Mouse (Mus musculus) CH12.LX (cell line): ENCODE results near the gene Nfix. TPM values are rescaled to one million over a fixed set of nuclear protein-coding genes. Genes with fewer than 3 reads are reported as not detected.

Experiments
- DNase-seq: peaks from one replicate; pipeline ENCODE4 v3.0.0-alpha.2; 2013; ENCODE audit errors: extremely low read depth
- H3K27ac ChIP-seq: 2 replicates; pipeline ENCODE4 v1.5.1; 2012; ENCODE audit warnings: low read depth, mild to moderate bottlenecking, control low read depth, moderate library complexity; ENCODE audit not compliant: insufficient read depth
- H3K27me3 ChIP-seq: replicated peaks from 2 replicates; pipeline ENCODE3; 2012; ENCODE audit warnings: inconsistent platforms
- H3K36me3 ChIP-seq, 2 experiments: replicated peaks in 1 of 2; 2 replicates each; pipeline versions ENCODE3 to v1.6.1; 2012; ENCODE audit warnings: inconsistent platforms in 1 of 2, low read length in 1 of 2, mild to moderate bottlenecking in 1 of 2, mixed read lengths in 1 of 2, moderate library complexity in 1 of 2; ENCODE audit not compliant: control insufficient read depth in 1 of 2, insufficient read depth in 1 of 2
- H3K4me1 ChIP-seq, 2 experiments: 2 replicates each; pipeline ENCODE4 v1.6.1; 2012; ENCODE audit warnings: inconsistent platforms in 1 of 2, moderate library complexity in 1 of 2; ENCODE audit not compliant: insufficient read depth in 2 of 2, control insufficient read depth in 1 of 2
- H3K4me2 ChIP-seq: 2 replicates; pipeline ENCODE4 v1.6.1; 2012; ENCODE audit warnings: low read depth, mild to moderate bottlenecking, control low read depth; ENCODE audit not compliant: poor library complexity, insufficient read depth, severe bottlenecking
- H3K4me3 ChIP-seq, 3 experiments: fragments of 150-350 bp in 1 of 3; sonication (generic) in 1 of 3; replicated peaks in 1 of 3; 2 replicates each; pipeline versions ENCODE3 to v1.5.1; 2011 to 2012; ENCODE audit warnings: low read depth in 2 of 3, low read length in 2 of 3, mild to moderate bottlenecking in 2 of 3, moderate library complexity in 2 of 3, control low read depth in 1 of 3, improper control_type of control experiment in 1 of 3, inconsistent platforms in 1 of 3, mixed read lengths in 1 of 3; ENCODE audit not compliant: poor library complexity in 1 of 3
- H3K79me2 ChIP-seq: replicated peaks from 2 replicates; pipeline ENCODE4 v1.6.1; 2012; ENCODE audit warnings: mild to moderate bottlenecking, moderate library complexity; ENCODE audit not compliant: control insufficient read depth, poor library complexity, insufficient read depth, severe bottlenecking; ENCODE audit errors: extremely low read depth
- H3K9ac ChIP-seq: 2 replicates; pipeline ENCODE4 v1.6.1; 2012; ENCODE audit warnings: low read depth, mild to moderate bottlenecking, control low read depth, moderate library complexity; ENCODE audit not compliant: insufficient read depth
- H3K9me3 ChIP-seq: replicated peaks from 2 replicates; pipeline ENCODE3; 2012; ENCODE audit warnings: low read length, inconsistent platforms, mixed read lengths
- CHD1 ChIP-seq: IDR thresholded peaks from 2 replicates; pipeline ENCODE4 v1.6.1; 2012; ENCODE audit warnings: low read depth, low read length, improper control_type of control experiment, inconsistent platforms
- CHD2 ChIP-seq: IDR thresholded peaks from 2 replicates; pipeline ENCODE4 v1.6.1; 2011; ENCODE audit warnings: low read length, improper control_type of control experiment
- EP300 ChIP-seq: IDR thresholded peaks from 2 replicates; pipeline ENCODE4 v1.6.1; 2011; ENCODE audit warnings: low read length, improper control_type of control experiment
- ETS1 ChIP-seq: conservative IDR thresholded peaks from 2 replicates; pipeline ENCODE4 v1.6.1; 2012; ENCODE audit warnings: low read depth, mild to moderate bottlenecking, inconsistent platforms, low read length, improper control_type of control experiment, moderate library complexity
- HCFC1 ChIP-seq: IDR thresholded peaks from 2 replicates; pipeline ENCODE4 v1.6.1; 2012; ENCODE audit warnings: low read depth, mild to moderate bottlenecking, inconsistent platforms, low read length, improper control_type of control experiment
- MAFK ChIP-seq: IDR thresholded peaks from 2 replicates; pipeline ENCODE4 v1.6.1; 2011; ENCODE audit warnings: low read length, improper control_type of control experiment; ENCODE audit not compliant: insufficient replicate concordance
- MYC ChIP-seq: IDR thresholded peaks from 2 replicates; pipeline ENCODE4 v1.6.1; 2011; ENCODE audit warnings: low read depth, mild to moderate bottlenecking, improper control_type of control experiment, low read length
- NELFE ChIP-seq: IDR thresholded peaks from 2 replicates; pipeline ENCODE4 v1.6.1; 2011; ENCODE audit warnings: low read depth, low read length, improper control_type of control experiment
- NRF1 ChIP-seq: IDR thresholded peaks from 2 replicates; pipeline ENCODE4 v1.6.1; 2014; ENCODE audit warnings: low read depth, mild to moderate bottlenecking, inconsistent platforms, low read length, improper control_type of control experiment, moderate library complexity
- RAD21 ChIP-seq: IDR thresholded peaks from 2 replicates; pipeline ENCODE4 v1.6.1; 2011; ENCODE audit warnings: low read depth, mild to moderate bottlenecking, low read length, improper control_type of control experiment, moderate library complexity
- SIN3A ChIP-seq: IDR thresholded peaks from 2 replicates; pipeline ENCODE4 v1.6.1; 2012; ENCODE audit warnings: low read length, improper control_type of control experiment, inconsistent platforms
- TCF12 ChIP-seq: IDR thresholded peaks from 2 replicates; pipeline ENCODE4 v1.6.1; 2014; ENCODE audit warnings: low read depth, mild to moderate bottlenecking, inconsistent platforms, low read length, improper control_type of control experiment
- UBTF ChIP-seq: IDR thresholded peaks from 2 replicates; pipeline ENCODE4 v1.6.1; 2012; ENCODE audit warnings: low read depth, mild to moderate bottlenecking, inconsistent platforms, low read length, improper control_type of control experiment, moderate library complexity
- USF2 ChIP-seq: conservative IDR thresholded peaks from 2 replicates; pipeline ENCODE4 v1.6.1; 2011; ENCODE audit warnings: low read depth, low read length, improper control_type of control experiment
- ZC3H11A ChIP-seq: IDR thresholded peaks from 2 replicates; pipeline ENCODE4 v1.6.1; 2012; ENCODE audit warnings: low read depth, mild to moderate bottlenecking, inconsistent platforms, low read length, improper control_type of control experiment
- ZKSCAN1 ChIP-seq: IDR thresholded peaks from 2 replicates; pipeline ENCODE4 v1.6.1; 2012; ENCODE audit warnings: low read depth, inconsistent platforms, low read length, improper control_type of control experiment, borderline replicate concordance
- dilution Hi-C: fragments of 300-500 bp; cut with MboI; formaldehyde crosslinking; loops from 2 replicates; pipeline ENCODE4 v1.14.3; 2020; ENCODE audit warnings: low sequenced_read_pairs; ENCODE audit not compliant: extremely low pct_unique_long_range_greater_than_20kb, extremely low pct_ligation_motif_present
- in situ Hi-C: fragments of 300-500 bp; cut with MboI; formaldehyde crosslinking; loops from 3 replicates; pipeline ENCODE4 v1.14.3; 2019; ENCODE audit warnings: low sequenced_read_pairs, low pct_ligation_motif_present, low pct_unique_long_range_greater_than_20kb, mixed read lengths
- polyA plus RNA-seq: library from polyadenylated mRNA; unstranded; fragments of >175 nt; gene quantifications from 2 replicates; pipeline ENCODE4 v1.2.1, GENCODE M21; 2012; ENCODE audit warnings: low read depth; ENCODE audit not compliant: insufficient read length
- total RNA-seq, 2 experiments: library from RNA; depleted of rRNA; stranded (reverse); fragments of 300-350 nt in 1 of 2; fragments of >200 nt in 1 of 2; gene quantifications; 2 replicates each; pipeline ENCODE4 v1.2.3; 2012 to 2014

Nfix gene
- total and polyA plus RNA-seq, 3 experiments, result 0.09 to 10.5 (median 1.1) TPM

DNA sequence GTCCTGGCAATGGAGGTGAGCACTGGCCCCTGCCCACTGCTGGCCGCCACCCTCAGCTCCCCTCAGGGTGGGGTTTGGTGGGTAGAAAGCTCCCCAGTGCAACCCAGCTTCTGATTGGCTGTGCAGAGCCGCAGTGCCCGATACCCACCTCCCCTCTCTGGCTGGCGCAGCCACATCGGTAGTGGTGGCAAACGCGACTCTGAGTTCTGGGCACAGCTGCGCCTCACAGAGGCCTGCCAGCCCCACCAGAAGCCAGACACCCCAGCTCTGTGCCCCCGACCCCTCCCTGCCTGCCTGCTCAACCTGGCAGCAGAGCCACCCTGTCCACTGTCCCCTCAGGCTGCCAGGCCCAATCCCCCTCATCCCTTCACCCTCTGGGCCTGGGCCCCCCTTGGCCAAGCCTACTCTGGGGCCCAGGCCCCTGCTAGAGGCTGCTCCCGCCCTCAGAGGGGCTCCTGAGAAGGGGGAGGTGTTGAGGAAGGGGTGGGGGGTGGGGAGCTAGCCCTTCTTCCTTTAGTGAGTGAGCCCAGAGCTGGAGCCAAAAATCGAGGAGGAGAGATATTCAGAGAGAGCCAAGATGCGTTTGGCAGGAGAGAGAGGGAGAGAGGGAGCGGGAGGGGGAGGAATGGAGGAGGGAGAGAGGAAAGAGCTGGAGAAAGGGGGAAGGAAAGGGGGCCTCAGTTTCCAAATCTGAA lies 6.2 kb downstream of the Nfix start:
- H3K27me3 ChIP-seq, result peaks cover 95% of the 10 kb centered on the region
- H3K27ac ChIP-seq, result no peak overlapping the region
- no peak overlapping the region for H3K4me3 ChIP-seq
- no peak for DNase-seq
- no peaks in the 10 kb centered on the region for H3K4me1 ChIP-seq
- no peak overlapping the region for H3K9ac ChIP-seq
- H3K4me2 ChIP-seq, result no peak overlapping the region
- H3K9me3 ChIP-seq, result peaks cover 2% of the 10 kb centered on the region
- dilution Hi-C loops (no loop called here), in situ Hi-C loops (no loop called here)
- TF ChIP-seq USF2 (no peak), ETS1 (no peak), TCF12 (no peak), ZC3H11A (no peak), UBTF (no peak), HCFC1 (no peak), SIN3A (no peak), CHD2 (no peak), NELFE (no peak), EP300 (no peak), ZKSCAN1 (no peak), MYC (no peak)
- no peaks in the 10 kb centered on the region for H3K79me2 ChIP-seq
- no peaks in the 10 kb centered on the region for H3K36me3 ChIP-seq

DNA sequence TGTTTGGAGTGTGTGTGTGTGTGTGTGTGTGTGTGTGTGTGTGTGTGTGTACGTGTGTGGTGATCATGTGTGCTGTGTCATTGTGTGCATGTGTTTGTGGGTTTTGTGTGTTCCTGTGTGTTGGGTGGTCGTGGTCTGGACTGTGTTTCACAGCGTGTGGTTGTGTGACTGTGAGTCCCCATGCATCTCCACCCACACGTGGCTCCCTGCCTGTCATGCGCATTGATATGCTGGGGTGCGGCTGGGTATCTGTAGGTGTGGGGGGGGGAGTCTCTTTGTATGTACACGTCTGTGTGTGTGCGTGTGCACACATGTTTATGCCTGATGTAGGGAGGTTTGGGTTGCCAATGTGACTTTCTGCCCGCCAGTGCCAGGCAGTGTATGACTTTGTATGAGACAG lies 7.0 kb downstream of the Nfix start:
- DNase-seq, result no peak
- dilution Hi-C loops, result no loop called here
- no peaks in the 10 kb centered on the region for H3K79me2 ChIP-seq
- TF ChIP-seq MAFK, result no peak
- no peak for TF ChIP-seq CHD2
- TF ChIP-seq RAD21, result no peak
- no peak for TF ChIP-seq CHD1
- no peak for TF ChIP-seq TCF12
- TF ChIP-seq NRF1, result no peak
- TF ChIP-seq NELFE, result no peak
- TF ChIP-seq ZC3H11A, result no peak
- no peak for TF ChIP-seq ZKSCAN1
- no peaks in the 10 kb centered on the region for H3K9me3 ChIP-seq
- no peaks in the 10 kb centered on the region for H3K36me3 ChIP-seq
- in situ Hi-C loops, result no loop called here
- H3K4me1 ChIP-seq, result no peaks in the 10 kb centered on the region
- H3K27me3 ChIP-seq, result peaks cover 95% of the 10 kb centered on the region
- no peak overlapping the region for H3K9ac ChIP-seq
- H3K27ac ChIP-seq, result no peak overlapping the region
- H3K4me2 ChIP-seq, result no peak overlapping the region
- H3K4me3 ChIP-seq, result no peak overlapping the region
